Mouse (Mus musculus): Measurements from ENCODE around the gene Bmp10.

DNA sequence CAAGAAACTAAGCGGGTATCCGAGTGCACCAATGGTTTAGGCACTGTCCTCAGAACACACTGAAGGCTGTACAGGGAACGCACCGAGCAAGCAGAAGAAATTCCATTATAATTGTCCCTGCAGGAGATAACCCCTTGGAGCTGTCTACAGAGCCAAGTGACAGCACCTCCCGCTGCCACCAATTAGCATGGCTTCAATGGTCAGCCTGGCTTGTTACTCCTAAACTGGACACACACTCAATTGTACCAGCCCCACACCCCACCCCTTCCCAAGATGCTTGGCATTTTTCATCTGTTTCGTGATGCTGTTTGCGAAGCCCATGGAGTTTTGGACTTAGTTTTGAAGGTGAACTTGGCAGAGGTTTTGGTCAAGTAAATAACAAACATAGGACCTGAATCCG is 1.2 kb upstream of the Bmp10 start:
- TF ChIP-seq CTCF (conservative IDR thresholded peaks at IDR 0.05; ENCODE audit: low read length) (no peak), POU5F1 (IDR thresholded peaks at IDR 0.05; ENCODE audit: borderline replicate concordance, low read length) (no peak), NANOG (IDR thresholded peaks at IDR 0.05; ENCODE audit: borderline replicate concordance, low read length) (no peak)
